Mouse (Mus musculus) granulocyte monocyte progenitor cell, adult 5-6 weeks (primary cell): ENCODE measurements around the gene Nup62. TPM values are rescaled to one million over a fixed set of nuclear protein-coding genes. Genes with fewer than 3 reads are reported as not detected.
A peak's percentile ranks its signal among the peaks of the same experiment; 100 is the strongest.

Source experiments
- ATAC-seq: replicated peaks from 2 replicates; pipeline ENCODE4 v1.8.0; 2016; ENCODE audit warnings: mild to moderate bottlenecking, moderate TSS enrichment, inconsistent platforms; ENCODE audit not compliant: poor library complexity, severe bottlenecking
- total RNA-seq, 2 experiments: library from RNA; stranded (forward) in 1 of 2; stranded (reverse) in 1 of 2; fragments of 200-712, 200-1000 nt in 1 of 2; fragments of >200 nt in 1 of 2; fragmentation: Nextera tagmentation in 1 of 2; gene quantifications; 2 replicates each; pipeline ENCODE4 v1.2.3; 2014 to 2017

Gene Nup62
- total RNA-seq, 2 experiments from 2014 or later: 83.0 to 167 TPM

- no peak for ATAC-seq
Measured at GRCm38 (mm10) chr7:44846804-44847203, 30.9 kb downstream of the Nup62 start.

DNA sequence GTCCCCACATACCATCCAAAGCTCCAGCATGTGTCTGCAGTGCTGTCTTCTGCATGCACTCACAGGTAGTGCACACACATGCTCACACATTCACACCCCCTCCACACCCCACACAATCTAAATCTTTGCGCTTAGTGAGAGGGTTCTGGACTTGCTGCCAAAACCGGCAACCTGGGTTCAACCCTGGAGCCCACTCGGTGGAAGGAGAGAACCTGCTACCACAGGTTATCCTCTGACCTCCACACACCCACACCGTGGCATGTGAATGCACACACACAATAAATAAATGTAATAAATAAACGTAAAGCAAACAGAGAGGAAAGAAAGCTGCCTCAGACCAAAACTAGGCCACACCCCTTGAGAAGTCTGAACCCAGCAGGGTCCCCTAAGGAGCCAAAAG, 31.9 kb downstream of the Nup62 start:
- no peak for ATAC-seq

- peak; percentile 61 for ATAC-seq
Measured at GRCm38 (mm10) chr7:44848561-44849415, 32.9 kb downstream of the Nup62 start, which contains the start of the genes Akt1s1 and Tbc1d17. Gene Akt1s1, plus strand, starts transcription at chr7:44848991. Gene Tbc1d17, minus strand, starts transcription at chr7:44849079.

- ATAC-seq: peak; percentile 51
Measured at GRCm38 (mm10) chr7:44849416-44850111, 33.7 kb downstream of the Nup62 start.

DNA sequence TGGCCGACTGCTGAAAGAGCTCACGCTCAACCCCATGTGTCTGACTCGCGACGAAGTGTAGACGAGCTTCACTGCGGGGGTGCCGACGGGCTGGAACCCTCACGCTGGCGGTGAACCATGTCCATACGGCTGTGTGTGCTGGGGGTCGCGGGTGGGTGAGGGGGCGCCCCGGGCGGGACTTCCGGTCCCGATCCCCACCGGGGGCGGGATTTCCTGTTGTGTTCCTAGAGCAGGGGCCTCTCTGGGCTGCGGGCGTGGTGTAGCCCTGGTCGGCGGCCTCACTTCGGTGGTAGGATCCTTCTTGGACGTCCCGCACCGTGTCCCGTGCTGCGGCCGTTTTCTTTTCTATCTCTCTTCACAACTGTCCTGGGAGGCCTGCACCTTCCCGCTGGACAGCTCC, 34.3 kb downstream of the Nup62 start:
- peak; percentile 2; the same call in 1 of the 2 replicates for ATAC-seq

DNA sequence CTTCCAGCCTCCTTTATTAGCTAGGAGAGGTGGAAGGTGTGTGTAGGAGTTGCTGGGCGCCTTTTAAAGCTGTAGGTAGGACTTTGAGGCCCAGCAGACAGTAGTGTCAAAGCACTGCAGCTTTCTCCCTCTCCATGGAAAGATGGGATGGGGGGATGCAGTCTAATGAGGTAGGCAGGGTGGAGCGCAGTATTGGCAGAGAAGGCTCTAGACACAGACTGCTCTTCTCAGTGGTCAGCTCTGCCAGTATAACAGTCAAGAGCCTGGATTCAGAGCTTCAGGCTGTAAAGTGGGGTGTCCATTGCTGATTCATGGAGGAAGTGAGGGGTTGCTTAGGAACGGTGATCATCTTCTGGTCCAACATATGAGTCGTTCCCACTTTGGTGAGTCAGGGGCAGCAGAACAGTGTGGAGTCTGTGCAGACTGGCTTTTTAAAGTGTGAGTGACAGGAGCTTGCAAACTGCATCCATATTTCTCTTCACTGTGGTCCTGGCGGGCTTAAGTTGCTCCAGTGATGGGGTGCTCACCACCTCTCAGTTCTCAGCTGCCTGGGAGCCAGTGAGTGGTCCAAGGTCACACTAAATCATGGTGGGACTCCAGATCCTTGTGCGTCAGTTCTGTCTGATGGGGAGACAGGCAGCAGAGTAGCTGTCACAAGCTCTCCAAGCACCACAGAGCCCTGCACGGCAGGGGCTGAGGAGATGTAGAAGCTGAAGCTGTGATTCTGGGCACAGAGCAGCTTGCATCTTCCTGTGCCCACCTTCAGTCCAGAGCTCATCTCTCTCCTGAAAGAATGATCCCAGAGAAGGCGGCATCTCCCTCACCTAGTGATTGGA, 35.1 kb downstream of the Nup62 start:
- ATAC-seq: no peak

DNA sequence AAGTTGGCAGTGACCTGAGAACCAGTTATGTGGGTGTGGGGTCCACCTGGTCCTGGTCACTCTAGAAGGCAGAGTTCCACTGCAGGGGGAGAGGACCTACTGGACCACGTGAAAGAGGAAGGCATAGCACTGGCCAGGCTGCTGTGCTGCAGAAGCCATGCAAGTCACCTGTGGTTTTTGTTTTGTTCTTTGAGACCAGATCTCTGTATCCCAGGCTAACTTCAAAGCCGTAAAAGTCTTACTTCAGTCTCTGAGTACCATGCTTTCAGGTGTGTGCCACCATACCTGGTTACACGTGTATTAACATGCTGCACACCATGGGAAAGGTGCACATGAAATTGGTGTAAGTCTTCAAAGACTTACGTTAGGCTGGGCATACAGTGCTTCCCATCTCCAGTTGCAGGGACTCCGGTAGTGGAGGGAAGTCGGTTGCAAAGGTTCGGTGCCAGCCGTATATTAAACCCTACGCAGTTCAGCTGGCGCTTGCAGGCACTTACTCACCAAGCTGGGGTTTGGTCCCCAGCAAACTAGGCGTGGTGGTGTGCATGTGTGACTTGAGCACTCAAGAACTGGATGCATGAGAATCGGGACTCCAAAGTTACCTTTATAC, 35.8 kb downstream of the Nup62 start:
- no peak for ATAC-seq

DNA sequence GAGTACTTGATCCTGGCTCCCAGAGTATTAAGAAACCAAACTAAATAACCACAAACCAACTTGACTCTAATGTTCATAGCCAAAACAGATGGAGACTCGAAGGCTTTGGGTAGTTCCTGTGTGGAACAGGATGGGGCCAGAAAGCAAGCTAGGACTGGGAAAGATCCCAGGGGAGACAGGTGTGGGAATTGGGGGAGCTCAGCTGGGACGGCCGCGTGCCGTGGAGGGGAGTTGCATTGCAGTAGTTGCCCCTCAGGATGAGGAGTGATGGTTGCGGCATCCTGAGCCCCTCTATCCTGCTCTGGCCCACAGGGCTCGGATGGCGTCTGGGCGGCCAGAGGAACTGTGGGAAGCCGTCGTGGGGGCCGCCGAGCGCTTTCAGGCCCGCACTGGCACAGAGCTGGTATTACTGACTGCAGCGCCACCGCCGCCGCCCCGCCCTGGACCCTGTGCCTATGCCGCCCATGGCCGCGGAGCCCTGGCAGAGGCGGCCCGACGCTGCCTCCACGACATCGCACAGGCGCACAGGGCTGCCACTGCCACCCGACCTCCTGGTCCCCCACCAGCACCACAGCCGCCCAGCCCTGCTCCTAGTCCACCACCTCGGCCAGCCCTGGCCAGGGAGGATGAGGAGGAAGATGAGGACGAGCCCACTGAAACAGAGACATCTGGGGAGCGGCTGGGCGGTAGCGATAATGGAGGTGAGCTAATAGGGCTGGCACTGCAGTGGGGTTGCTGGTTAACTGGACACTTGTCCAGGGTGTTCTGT, 36.6 kb downstream of the Nup62 start:
- no peak for ATAC-seq

GRCm38 (mm10) chr7:44853065-44853464, 37.2 kb downstream of the Nup62 start:
- ATAC-seq: no peak

DNA sequence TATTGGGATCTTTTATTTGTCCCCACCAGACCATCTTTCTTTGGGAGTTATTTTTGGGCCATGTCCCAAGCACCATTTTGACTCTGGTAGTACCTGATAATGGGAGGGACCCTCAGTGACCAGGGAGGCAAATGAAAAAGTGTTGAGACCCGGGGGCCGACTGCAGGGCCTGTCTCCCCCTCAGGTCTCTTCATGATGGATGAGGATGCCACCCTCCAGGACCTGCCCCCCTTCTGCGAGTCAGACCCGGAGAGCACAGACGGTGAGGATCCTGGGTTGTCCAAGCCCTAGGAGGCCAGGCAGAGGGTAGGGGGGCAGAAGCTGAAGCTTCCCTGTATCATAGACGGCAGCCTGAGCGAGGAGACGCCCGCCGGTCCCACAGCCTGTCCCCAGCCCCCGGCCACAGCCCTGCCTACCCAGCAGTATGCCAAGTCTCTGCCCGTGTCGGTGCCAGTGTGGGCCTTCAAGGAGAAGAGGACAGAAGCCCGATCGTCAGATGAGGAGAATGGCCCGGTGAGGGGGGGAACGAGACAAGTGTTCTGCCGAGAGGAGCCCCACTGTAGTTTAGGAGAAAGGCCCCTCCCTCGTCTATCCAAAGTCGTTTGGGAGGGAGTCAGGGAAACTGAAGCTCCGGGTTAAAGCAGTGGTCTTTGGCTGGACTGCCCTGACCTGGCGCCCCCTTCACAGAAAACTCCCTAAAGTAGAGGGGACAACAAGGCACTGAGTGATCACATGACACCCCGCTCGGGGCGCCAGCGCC, 37.9 kb downstream of the Nup62 start:
- no peak for ATAC-seq

GRCm38 (mm10) chr7:44854356-44855031, 38.6 kb downstream of the Nup62 start:
- ATAC-seq: peak; percentile 20

- ATAC-seq: no peak
Measured at GRCm38 (mm10) chr7:44855036-44855435, 39.1 kb downstream of the Nup62 start.

- peak; percentile 13; the same call in 1 of the 2 replicates for ATAC-seq
Measured at GRCm38 (mm10) chr7:44856265-44856916, 40.5 kb downstream of the Nup62 start.

GRCm38 (mm10) chr7:44857042-44857552, 41.2 kb downstream of the Nup62 start, which contains the start of gene Pnkp:
Gene Pnkp, plus strand, starts transcription at chr7:44857139.
- ATAC-seq: peak; percentile 62

- ATAC-seq: peak; percentile 52
Measured at GRCm38 (mm10) chr7:44857905-44858304, 42.0 kb downstream of the Nup62 start.

GRCm38 (mm10) chr7:44859896-44860295, 44.0 kb downstream of the Nup62 start:
- ATAC-seq: no peak
